Mouse (Mus musculus) kidney, postnatal 14 days (tissue): Measurements from ENCODE around the gene Ceacam19.

Experiments used
- DNase-seq: peaks from one replicate; pipeline ENCODE4 v3.0.0; 2022; ENCODE audit warnings: mixed read lengths

The Ceacam19 gene

GRCm38 (mm10) chr7:19876781-19877425, 10.9 kb downstream of the Ceacam19 start:
- DNase-seq, result no peak

GRCm38 (mm10) chr7:19875948-19876682, 11.7 kb downstream of the Ceacam19 start:
- DNase-seq, result peak; percentile 65

- DNase-seq, result peak; percentile 60
These were observed 15.7 kb downstream of the Ceacam19 start for GRCm38 (mm10) chr7:19871943-19872601.

GRCm38 (mm10) chr7:19871137-19871621, 16.6 kb downstream of the Ceacam19 start:
- DNase-seq, result peak; percentile 61

GRCm38 (mm10) chr7:19867751-19868399, 19.9 kb downstream of the Ceacam19 start:
- no peak for DNase-seq

GRCm38 (mm10) chr7:19866490-19866889, 21.3 kb downstream of the Ceacam19 start:
- DNase-seq, result peak; percentile 43

- no peak for DNase-seq
These were observed 22.3 kb downstream of the Ceacam19 start for GRCm38 (mm10) chr7:19865246-19866036.

- no peak for DNase-seq
These were observed 23.5 kb downstream of the Ceacam19 start for GRCm38 (mm10) chr7:19864241-19864640.

GRCm38 (mm10) chr7:19861199-19861598, 26.6 kb downstream of the Ceacam19 start, which contains the start of gene Ceacam16:
Ceacam16 (minus strand) TSS chr7:19861299.
- DNase-seq, result no peak

- DNase-seq, result no peak
These were observed 28.0 kb downstream of the Ceacam19 start for GRCm38 (mm10) chr7:19859740-19860139.

- DNase-seq, result no peak
These were observed 31.5 kb downstream of the Ceacam19 start for GRCm38 (mm10) chr7:19856283-19856682.

GRCm38 (mm10) chr7:19855663-19856062, 32.1 kb downstream of the Ceacam19 start:
- no peak for DNase-seq

GRCm38 (mm10) chr7:19853526-19853925, 34.2 kb downstream of the Ceacam19 start:
- DNase-seq, result no peak

GRCm38 (mm10) chr7:19851858-19852570, 35.8 kb downstream of the Ceacam19 start, which contains the start of gene Gm19345:
Gm19345 (plus strand) TSS chr7:19852003.
- no peak for DNase-seq

GRCm38 (mm10) chr7:19844521-19845171, 43.1 kb downstream of the Ceacam19 start:
- no peak for DNase-seq

GRCm38 (mm10) chr7:19843561-19843960, 44.2 kb downstream of the Ceacam19 start:
- DNase-seq, result peak; percentile 87

- peak; percentile 84 for DNase-seq
These were observed 44.8 kb downstream of the Ceacam19 start for GRCm38 (mm10) chr7:19842885-19843504.

- peak; percentile 35 for DNase-seq
These were observed 45.9 kb downstream of the Ceacam19 start for GRCm38 (mm10) chr7:19841686-19842413.

GRCm38 (mm10) chr7:19840936-19841335, 46.8 kb downstream of the Ceacam19 start:
- DNase-seq, result no peak

- no peak for DNase-seq
These were observed 47.4 kb downstream of the Ceacam19 start for GRCm38 (mm10) chr7:19840371-19840770.
